Mouse (Mus musculus) MEL-GATA-1-ER (cell line): ENCODE measurements around the gene Chchd2.
"Not testable (repeated sequence)": the region's sequence is repeated elsewhere in the genome, so short reads cannot be mapped to it uniquely, and the experiment has no call there.

Experiments
- DNase-seq: peaks from one replicate; pipeline ENCODE4 v3.0.0-alpha.2; 2012; ENCODE audit warnings: low read depth; ENCODE audit errors: extremely low read depth

Chchd2 gene

DNA sequence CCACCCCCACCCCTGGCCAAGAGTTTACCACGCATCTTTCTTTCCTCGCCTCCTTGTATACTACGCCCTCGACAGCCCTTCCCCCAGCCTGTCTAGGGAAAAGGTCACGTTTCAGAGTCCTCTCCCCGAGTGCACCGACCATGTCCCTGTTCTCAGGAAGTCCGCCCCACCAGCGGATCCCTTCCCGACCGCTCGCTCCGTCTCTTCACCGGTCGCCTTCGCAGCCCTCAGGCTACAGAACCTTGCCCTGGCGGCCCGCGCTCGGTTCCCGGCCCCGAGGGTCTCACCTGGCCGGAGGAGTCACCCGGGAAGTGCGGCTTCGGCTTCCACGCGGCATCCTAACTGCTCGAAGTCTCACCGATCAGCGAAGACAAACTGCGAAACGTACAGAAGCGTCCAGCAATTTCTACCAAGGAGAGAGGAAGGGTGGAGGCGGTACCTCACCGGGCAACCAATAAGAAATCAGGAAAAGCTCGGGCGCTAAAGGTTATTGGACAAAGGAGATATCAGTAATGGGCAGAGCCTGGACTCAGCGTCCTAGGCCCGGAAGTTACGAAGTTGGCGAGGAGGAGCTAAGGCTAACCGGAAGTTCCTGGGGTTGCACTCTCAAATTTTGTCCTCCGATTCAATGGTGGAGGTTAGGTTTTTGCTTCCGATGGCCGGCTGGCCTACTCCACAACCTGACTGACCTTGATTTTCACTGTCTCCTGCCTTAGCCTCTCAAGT is at the start of gene Chchd2:
TSS of gene Chchd2 (minus strand) at position 560 of the 726 bp plus-strand sequence.
- peak; percentile 97 for DNase-seq

DNA sequence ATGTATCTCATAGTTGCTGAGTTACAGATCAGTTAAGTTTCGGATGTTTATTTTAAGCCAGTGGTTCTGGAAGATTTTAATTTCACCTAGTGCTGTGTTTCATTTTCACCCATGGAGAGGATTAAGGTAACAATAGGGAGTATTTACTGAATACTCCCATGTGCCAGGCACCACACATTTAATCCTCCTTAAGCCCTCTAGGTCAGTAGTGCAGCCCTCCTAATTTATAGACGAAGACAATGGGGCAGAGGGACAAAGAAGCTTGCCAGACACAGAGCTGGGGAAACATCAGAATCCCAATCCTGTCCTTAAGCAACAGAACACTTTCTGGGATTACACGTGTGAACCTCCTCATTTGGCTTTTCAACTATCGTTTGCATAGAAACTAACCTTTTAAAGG is 49.7 kb upstream of the Chchd2 start:
- DNase-seq, result no peak

DNA sequence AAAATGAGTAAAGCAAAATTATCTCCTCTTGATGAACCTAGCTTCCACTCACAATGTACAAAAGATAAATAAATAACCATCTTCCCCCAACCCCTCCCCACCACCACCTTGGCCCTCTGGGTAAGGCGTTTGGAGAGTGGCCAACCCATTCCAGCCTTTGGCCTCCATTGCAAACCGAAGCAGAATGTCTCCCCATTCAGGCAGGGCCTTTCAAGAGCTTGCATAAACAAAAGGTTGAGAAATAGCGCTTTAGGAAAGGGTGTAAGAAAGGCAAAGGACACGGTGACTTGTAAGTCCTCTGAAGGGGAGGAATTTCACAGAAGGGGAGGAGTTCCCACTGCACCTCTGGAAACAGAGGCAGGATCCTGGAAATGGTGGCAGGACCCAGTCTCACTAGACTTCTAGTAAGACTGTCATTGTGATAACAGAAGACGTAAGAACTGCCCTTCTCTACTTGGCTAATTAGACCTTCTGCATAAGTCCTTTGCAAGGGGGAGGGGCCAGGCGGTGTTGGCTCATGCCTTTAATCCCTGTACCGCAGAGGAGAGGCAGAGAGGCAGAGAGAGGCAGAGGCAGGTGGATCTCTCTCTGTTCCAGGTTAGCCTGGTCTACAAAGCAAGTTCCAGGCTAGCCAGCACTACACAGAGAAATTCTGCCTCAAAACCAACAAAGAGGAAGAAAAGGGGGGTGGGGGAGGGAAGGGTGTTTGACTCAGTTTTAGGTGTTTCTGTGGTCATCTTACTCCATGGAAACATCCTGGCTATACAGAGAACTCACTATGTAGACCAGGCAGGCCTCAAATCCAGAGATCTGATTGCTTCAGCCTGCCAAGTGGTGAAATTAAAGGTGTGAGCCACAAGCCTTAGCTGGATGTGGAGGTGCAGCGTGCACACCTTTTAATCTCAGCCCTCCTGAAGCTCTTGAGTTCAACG is 42.9 kb upstream of the Chchd2 start:
- no peak for DNase-seq

DNA sequence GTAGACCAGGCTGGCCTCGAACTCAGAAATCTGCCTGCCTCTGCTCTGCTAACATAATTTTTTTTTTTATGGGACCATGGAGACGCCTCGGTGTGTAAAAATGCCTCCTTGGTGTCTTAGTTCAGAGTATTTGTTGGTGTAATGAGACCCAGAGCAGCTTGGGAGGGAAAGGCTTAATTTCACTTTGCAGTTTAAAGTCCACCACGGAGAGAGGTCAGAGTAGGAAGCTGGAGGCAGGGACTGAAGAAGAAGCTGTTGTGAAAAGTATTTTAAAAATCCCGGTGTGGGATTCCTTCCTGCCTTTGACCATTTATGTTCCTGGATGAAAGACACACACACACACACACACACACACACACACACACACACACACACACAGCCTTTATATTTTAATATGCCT is 38.7 kb upstream of the Chchd2 start:
- DNase-seq, result no peak

DNA sequence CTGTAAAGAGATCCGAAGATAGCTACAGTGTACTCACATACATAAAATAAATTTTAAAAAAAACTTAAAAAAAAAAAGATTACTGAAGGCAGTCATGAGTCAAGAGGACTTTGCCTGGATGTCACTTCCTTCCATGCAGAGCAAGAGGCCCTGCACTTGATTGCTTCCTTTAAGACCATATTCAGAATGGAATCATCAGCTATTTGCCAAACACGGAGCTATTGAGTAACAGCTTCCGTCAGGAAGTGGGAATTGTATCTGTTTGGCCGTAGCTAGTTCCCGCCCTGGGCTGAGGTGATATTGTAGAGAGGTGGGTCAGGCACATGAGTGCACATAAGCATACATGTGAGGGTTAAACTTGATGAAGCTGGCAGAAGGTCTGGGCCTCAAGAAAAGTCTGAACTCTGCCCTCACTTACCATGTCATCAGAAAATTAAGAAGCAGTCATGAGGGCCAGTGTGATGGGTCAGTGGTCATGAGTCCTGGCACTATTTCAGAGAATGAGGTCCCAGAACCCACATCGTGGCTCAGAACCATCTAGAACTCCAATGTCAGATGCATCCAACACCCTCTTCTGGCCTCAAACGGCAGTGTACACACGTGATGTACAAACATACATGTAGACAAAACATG is 37.7 kb upstream of the Chchd2 start:
- DNase-seq, result no peak

DNA sequence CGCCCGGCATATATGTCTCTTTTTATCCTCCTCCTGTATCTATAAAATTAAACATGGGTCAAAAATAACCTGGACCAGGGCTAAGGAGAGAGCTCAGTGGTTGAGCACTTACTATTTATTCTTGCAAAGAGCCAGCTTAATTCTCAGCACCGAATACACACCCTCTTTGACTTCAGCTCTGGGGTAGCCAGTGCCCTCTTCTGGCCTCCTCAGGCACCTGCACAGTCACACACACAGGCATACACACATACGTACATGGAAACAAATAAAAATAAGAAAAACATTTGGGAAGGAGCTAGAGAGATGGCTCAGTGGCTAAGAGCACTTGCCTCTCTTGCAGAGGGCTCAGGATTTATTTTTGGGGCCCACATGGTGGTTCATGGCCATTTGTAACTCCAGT is 34.7 kb upstream of the Chchd2 start:
- no peak for DNase-seq

DNA sequence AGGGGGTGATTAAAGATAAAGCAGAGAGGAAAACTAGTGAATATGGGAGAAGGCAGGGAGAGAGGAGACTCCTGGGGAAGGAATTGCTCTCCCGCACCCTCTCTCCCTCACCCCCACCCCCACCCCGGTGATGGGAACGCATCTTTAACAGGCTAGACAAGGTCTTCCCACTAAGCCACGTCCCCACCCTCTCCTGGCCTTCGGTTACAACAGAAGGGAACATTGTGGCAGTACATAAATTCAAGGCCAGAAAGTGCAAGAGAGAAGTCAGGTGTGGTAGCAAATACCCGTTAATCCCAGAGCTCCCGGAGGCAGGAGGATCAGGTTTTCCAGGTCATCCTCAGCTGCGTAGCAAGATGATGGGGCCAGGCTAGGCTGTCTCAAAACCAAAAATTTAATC is 32.0 kb upstream of the Chchd2 start:
- DNase-seq, result no peak

DNA sequence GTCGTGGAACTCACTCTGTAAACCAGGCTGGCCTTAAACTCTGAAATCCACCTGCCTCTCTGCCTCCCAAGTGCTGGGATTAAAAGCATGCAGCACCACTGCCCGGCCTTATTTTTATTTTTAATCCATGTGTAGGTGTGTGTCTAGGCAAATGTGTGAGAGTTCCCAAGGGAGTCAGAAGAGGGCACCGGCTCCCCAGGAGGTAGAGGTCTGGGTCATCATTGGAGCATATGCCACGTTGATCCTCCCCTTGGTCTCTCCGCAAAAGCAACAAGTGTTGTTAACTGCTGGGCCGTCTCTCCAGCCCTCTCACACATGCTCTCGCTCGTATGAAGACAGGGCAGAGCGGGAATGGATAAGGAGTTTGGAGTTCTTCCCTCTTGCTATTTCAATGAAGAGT is 31.5 kb upstream of the Chchd2 start:
- DNase-seq, result no peak

DNA sequence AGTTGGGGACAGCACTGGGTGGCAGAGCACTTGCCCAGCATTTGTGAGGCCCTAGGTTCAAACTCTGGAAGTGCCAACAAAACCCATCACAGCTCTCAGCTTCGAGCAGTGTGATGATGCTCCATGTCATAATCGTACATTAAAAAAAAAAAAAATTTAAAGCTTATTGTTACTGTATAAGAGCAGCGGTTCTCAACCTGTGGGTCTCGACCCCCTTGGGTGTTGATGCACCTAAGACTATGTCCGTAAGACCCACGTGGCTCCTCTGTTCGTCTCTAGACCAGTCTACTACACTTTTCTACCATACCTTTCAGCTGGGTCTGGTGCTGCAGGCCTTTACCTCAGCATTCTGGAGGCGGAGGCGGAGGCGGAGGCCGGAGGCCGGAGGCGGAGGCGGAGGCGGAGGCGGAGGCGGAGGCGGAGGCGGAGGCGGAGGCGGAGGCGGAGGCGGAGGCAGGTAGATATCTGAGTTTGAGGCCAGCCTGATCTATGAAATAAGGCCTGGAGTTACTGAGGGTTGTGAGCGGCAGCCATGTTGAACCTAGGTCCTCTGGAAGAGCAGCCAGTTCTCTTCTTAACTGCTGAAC is 30.9 kb upstream of the Chchd2 start:
- no peak for DNase-seq

DNA sequence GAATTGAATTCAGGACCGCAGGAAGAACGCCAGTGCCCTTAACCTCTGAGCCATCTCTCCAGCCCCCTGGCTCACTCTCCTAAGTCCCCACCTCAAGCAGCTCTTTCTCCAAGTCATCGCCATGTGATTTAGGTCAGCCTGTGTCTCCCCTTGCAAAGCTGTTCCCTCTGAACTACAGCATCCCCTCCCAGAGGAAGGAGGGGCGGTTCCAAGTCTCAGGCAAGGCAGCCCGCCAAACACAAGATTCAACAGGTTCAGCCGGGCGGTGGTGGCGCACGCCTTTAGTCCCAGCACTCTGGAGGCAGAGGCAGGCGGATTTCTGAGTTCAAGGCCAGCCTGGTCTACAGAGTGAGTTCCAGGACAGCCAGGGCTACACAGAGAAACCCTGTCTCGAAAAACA is 28.2 kb upstream of the Chchd2 start:
- not testable (repeated sequence) for DNase-seq

DNA sequence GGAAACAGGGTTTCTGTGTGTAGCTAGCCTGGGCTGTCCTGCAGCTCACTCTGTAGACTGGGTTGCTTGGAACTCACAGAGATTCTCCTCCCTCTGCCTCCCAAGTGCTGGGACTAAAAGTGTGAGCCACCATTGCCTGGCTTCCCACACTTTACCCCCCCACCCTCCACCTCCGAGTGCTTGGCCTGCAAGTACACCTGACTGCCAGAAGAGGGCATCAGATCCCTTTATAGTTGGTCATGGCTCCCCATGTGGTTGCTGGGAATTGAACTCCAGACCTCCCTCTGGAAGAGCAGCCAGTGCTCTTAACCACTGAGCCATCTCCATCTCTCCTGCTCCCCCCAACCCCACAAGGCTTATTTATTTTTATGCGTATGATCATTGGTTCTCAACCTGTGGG is 26.8 kb upstream of the Chchd2 start:
- peak; percentile 51 for DNase-seq

DNA sequence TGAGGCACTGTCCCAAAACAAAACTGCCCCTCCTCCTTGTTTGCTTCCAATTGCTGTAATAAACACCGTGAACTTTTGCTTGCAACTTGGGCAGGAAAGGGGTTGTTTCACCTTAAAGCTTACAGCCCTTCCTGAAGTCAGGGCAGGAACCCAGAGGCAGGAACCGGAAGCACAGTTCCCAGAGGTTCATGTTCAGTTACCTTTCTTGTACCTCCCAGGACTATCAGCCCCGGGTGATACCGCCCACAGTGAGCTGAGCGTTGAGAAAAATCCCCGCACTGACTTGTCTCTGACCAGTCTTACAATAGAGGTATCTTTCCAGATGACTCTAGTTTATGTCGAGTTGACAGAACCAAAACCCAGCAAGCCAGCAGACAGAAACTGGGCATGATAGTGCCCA is 22.3 kb upstream of the Chchd2 start:
- DNase-seq, result no peak

DNA sequence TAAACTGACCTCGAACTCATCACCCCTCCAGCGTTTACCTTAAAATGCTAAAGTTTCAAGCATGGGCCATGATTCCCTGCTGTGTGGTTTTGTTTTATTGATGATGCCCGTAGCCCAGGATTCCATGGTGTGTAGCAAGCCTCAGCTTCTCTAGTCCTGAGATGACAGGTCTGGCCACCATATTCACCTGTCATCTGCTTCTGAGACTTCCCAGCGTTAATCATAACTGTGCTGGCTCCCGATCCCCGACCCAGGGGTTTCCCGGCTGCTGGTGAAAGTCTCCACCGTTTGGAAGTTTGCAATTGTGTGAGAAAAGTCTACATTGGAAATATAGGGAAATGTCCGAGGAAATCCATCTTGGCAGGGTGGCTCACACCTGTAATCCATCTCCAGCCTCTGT is 21.9 kb upstream of the Chchd2 start:
- DNase-seq, result no peak

DNA sequence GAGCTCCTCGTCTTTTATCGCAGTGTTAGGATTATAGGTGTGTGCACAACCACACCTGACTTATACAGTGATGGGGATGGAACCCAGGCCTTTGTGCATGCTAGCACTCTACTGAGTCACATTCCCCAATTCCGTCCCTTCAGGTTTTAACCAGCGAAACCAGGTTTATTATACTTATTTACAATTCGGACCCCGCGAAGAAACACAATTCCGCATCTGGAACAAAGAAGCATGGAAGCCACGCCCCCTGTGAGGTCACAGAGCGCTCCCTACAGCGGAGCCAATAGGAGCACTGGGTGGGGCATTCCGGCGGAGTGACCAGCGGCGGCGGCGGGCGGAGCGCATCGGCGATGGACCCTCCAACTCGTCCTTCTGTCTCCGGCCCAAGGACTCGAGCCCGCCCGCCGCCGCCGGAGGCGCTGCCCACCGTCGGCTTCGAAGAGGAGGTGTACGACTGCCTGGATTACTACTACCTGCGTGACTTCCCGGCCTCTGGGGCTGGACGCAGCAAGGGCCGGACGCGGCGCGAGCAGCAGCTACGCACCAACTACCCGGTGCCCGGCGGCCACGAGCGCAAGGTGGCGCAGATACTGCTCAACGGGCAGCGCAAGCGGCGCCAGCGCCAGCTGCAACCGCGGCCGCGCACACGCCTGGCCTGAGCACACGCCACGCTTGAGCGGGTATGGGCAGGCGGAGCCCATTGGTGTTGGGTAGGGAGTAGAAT is 21.1 kb upstream of the Chchd2 start, which contains the start of gene Nupr1l:
TSS of gene Nupr1l (plus strand) at position 299 of the 724 bp plus-strand sequence.
- peak; percentile 72 for DNase-seq

DNA sequence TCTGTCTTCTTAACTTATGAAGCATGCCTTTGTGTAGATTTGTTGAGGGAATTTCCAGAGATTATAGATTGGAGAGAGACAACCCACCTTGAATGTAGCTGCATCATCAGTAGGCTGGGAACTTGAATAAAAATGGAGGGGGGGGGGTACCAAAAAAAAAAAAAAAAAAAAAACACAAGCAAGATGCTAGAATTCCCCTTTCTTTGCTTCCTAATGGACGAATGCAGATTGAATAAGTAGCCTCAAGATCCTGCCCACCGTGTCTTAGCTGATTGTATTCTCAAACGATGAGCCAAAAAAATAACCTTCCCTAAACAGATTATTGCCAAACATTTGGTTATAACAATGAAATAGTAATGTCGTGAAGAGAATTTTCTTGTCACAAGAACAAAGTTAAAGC is 20.5 kb upstream of the Chchd2 start:
- DNase-seq, result no peak

DNA sequence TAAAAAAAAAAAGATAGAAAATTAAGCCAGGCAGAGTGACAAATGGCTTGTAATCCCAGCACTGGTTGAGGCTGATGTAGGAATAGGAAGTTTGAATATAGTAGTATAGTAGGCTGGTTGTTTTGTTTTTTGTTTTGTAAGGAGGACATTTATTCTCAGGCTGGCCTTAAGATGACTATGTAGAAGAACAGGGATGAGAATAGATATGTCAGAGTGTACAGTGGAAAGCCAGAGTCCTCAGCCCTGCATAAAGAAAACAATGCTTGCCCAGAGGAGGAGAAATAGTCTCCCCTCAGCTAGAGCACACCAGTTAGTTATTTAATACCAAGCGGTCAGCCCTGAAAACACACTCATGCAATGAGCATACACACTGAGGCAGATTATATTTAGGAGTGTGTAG is 11.2 kb upstream of the Chchd2 start, which contains the start of gene Phkg1:
TSS of gene Phkg1 (minus strand) at position 101 of the 400 bp plus-strand sequence.
- DNase-seq, result no peak

DNA sequence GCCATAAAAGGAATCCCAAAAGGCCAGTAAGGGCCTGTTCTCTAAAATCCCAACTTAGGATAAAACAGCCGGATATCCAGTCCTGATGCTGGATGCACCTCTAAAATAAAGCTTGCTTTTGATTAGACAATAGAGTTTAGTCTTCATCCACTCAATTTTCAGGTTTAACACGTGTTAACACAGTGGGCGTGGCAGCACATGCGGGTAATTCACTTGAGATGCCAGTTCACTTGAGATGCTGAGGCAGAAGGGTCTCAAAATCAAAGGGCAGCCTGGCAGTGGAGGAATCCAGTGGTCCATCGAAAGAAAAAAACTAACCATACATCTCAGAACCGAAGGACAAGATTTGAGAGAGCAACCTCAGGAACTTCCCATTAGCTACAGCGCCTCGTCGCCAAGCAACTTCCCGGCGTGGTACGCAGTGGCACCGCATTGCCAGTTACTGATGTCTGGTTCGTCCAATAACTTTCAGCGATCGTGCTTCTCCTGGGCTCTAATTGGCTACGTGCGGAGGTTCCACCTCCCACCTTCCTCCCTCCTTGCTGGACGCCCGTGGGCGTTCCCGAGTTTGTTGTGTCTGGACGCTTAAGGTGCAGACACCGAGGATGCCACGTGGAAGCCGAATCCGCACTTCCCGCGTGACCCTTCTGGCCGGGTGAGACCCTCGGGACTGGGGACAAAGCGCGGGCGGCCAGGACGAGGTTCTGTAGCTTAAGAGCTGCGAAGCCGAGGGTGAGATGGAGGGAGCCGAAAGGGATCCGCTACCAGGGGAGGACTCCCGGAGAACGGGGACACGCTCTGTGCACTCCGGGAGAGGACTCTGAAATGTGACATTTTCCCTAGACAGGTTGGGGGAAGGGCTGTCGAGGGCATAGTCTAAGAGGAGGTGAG is 8.2 kb upstream of the Chchd2 start, which contains the start of gene Zbed5:
TSS of gene Zbed5 (plus strand) at position 526 of the 891 bp plus-strand sequence.
- DNase-seq, result peak; percentile 97

DNA sequence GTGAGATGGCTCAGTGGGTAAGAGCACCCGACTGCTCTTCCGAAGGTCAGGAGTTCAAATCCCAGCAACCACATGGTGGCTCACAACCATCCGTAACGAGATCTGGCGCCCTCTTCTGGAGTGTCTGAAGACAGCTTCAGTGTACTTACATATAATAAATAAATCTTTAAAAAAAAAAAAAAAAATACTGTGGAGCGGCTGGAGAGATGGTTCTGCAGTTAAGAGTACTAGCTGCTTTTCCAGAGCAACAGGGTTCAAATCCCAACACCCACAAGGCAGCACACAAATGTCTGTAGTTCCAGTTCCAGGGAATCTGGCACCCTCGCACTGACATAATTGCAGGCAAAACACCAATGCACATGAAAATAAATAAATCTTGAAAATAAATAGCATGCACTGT is 3.1 kb upstream of the Chchd2 start:
- not testable (repeated sequence) for DNase-seq

DNA sequence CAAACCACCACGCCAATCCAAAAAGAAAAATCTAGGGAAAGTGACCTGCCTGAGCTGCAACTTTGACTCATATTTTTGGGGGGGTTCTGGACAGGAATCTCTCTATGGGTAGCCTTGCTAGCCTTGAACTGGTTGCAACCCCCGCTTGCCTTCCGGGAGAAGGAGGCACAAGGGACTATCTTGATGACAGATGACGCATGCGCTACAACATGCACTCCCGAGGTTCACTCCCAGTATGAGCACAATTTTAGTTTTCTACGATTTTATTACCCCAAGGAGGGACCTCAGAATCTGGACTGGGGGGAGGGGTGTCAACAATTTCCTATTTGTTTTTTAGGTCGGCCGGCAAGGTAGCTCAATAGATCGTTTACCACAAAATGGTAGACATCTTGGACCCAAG is 999 bp downstream of the Chchd2 start:
- DNase-seq, result peak; percentile 56

DNA sequence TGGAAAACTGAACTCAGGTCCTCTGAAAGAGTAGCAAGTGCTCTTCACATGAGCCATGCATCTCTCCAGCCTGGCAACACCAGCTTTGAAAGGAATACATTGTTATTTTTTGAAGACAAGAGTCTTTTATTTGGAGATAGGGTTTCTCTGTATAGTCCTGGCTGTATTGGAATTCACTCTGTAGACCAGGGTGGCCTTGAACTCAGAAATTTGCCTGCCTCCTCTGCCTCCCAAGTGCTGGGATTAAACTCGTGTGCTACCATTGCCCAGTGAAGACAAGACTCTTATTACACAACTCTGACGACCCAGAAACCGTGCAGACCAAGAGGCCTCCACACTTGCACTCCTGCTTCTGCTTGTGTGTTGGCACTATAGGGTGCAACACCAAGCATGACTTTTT is 7.4 kb downstream of the Chchd2 start:
- DNase-seq, result no peak
